Mouse (Mus musculus) myocyte (in vitro differentiated cells): ENCODE measurements at regions not wholly inside any gene's neighbourhood (a gene's known extent, or its start where the extent isn't known, plus 50 kb on each side); places are given as distances from the start of the nearest gene placed in this dataset.

ENCODE experiments used
- H3K27me3 ChIP-seq: one replicate; pipeline ENCODE4 v1.6.1; 2011; ENCODE audit not compliant: control insufficient read depth, insufficient read depth, insufficient read length
- H3K36me3 ChIP-seq: one replicate; pipeline ENCODE4 v1.6.1; 2011; ENCODE audit not compliant: control insufficient read depth, insufficient read depth
- H3K4me2 ChIP-seq: one replicate; pipeline ENCODE4 v1.6.1; 2011; ENCODE audit warnings: low read depth, control low read depth
- H3K4me3 ChIP-seq: one replicate; pipeline ENCODE4 v1.5.1; 2011; ENCODE audit warnings: mild to moderate bottlenecking, control low read depth, moderate library complexity
- H3K79me2 ChIP-seq: one replicate; pipeline ENCODE4 v1.6.1; 2011; ENCODE audit not compliant: control insufficient read depth, insufficient read depth
- H3ac ChIP-seq: one replicate; pipeline ENCODE4 v1.6.1; 2011; ENCODE audit not compliant: control insufficient read depth, insufficient read length
- CEBPB ChIP-seq: IDR thresholded peaks from 2 replicates; pipeline ENCODE4 v1.6.1; 2011; ENCODE audit warnings: mild to moderate bottlenecking, moderate library complexity; ENCODE audit not compliant: poor library complexity, insufficient read depth, severe bottlenecking
- E2F4 ChIP-seq: IDR thresholded peaks from one replicate; pipeline ENCODE4 v1.6.1; 2011; ENCODE audit warnings: mild to moderate bottlenecking, control low read depth, moderate library complexity; ENCODE audit not compliant: insufficient read depth
- MAX ChIP-seq: IDR thresholded peaks from one replicate; pipeline ENCODE4 v1.6.1; 2011; ENCODE audit warnings: low read depth, mild to moderate bottlenecking, control low read depth
- MYOD1 ChIP-seq, 3 experiments: IDR thresholded peaks; one replicate each; pipeline ENCODE4 v1.6.1; 2011; ENCODE audit warnings: control low read depth in 2 of 3, low read depth in 2 of 3, mild to moderate bottlenecking in 2 of 3, moderate library complexity in 1 of 3; ENCODE audit not compliant: insufficient read length in 2 of 3, control insufficient read depth in 1 of 3
- MYOG ChIP-seq, 3 experiments: IDR thresholded peaks; one replicate each; pipeline ENCODE4 v1.6.1; 2011; ENCODE audit warnings: control low read depth in 2 of 3, low read depth in 2 of 3, mild to moderate bottlenecking in 2 of 3; ENCODE audit not compliant: insufficient read length in 2 of 3, control insufficient read depth in 1 of 3, insufficient read depth in 1 of 3
- POLR2A ChIP-seq: IDR thresholded peaks from one replicate; pipeline ENCODE4 v1.6.1; 2011; ENCODE audit warnings: low read depth, mild to moderate bottlenecking, control low read depth, moderate library complexity; ENCODE audit not compliant: insufficient read length
- POLR2AphosphoS2 ChIP-seq: IDR thresholded peaks from one replicate; pipeline ENCODE4 v1.6.1; 2011; ENCODE audit warnings: low read depth, control low read depth; ENCODE audit not compliant: insufficient read length
- REST ChIP-seq: IDR thresholded peaks from one replicate; pipeline ENCODE4 v1.6.1; 2011; ENCODE audit warnings: mild to moderate bottlenecking, control low read depth, moderate library complexity; ENCODE audit not compliant: insufficient read depth, insufficient read length
- SRF ChIP-seq: IDR thresholded peaks from one replicate; pipeline ENCODE4 v1.6.1; 2011; ENCODE audit warnings: low read depth; ENCODE audit not compliant: control insufficient read depth, insufficient read length
- TCF12 ChIP-seq: IDR thresholded peaks from one replicate; pipeline ENCODE4 v1.6.1; 2011; ENCODE audit warnings: mild to moderate bottlenecking, control low read depth; ENCODE audit not compliant: poor library complexity, insufficient read depth, severe bottlenecking
- TCF3 ChIP-seq: IDR thresholded peaks from one replicate; pipeline ENCODE4 v1.6.1; 2011; ENCODE audit warnings: low read depth, control low read depth; ENCODE audit not compliant: insufficient read length
- USF1 ChIP-seq: IDR thresholded peaks from one replicate; pipeline ENCODE4 v1.6.1; 2011; ENCODE audit warnings: low read depth, mild to moderate bottlenecking, control low read depth, moderate library complexity

DNA sequence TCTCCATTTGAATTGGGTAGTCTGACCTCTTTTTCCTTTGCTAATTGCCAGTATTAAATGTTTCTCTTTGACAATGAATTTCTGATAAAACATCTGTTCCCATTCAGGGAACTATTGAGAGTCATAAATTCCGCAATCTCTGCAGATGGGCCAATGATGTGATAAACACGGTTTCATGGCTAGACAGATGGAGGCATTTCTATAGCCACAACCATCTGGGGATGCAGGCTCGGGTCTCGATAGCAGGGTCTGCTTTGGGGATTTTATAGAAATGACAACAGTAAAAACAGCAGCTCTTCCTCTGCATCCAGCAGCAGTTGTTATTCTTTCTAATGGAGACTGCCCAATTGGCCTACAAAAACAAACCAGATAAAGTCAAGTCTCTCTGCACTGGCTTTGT, 82.1 kb upstream of the Ralgapa2 start:
- Histone ChIP-seq H3K4me3 (no peak overlapping the region), H3K79me2 (no peaks in the 10 kb centered on the region), H3ac (no peak overlapping the region), H3K27me3 (no peaks in the 10 kb centered on the region), H3K36me3 (no peaks in the 10 kb centered on the region), H3K4me2 (no peak overlapping the region)
- TF ChIP-seq E2F4 (no peak), TCF3 (no peak), REST (no peak), USF1 (no peak), POLR2A (no peak), POLR2AphosphoS2 (no peak), SRF (no peak), MAX (no peak), MYOD1 (IDR thresholded peaks at IDR 0.05; ENCODE audit: control insufficient read depth in 1 of 3, insufficient read length in 2 of 3, low read depth in 2 of 3) (no peak), TCF12 (no peak), MYOG (IDR thresholded peaks at IDR 0.05; ENCODE audit: control insufficient read depth in 1 of 3, insufficient read depth in 1 of 3, insufficient read length in 2 of 3, low read depth in 2 of 3) (no peak)

DNA sequence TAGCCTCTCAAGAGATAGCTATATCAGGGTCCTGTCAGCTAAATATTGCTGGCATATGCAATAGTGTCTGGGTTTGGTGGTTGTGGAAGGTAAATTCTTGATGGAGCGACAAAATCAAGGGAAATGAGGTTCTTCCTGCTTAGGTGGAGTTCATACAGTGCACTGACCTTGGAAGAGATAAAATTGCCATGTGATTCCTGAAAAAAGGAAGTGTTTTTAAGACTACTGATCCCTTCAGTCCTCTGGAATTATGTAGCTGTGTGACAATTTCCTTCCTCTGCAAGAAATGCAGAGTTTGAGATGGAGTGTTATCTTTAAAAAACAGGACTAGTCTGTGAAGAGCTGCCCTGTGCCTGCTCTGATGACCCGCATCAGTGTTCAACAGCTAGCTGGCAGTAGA, 83.5 kb upstream of the Ralgapa2 start:
- H3ac ChIP-seq = no peak overlapping the region
- no peak overlapping the region for H3K4me3 ChIP-seq
- no peak overlapping the region for H3K4me2 ChIP-seq
- no peaks in the 10 kb centered on the region for H3K79me2 ChIP-seq
- H3K27me3 ChIP-seq = no peaks in the 10 kb centered on the region
- no peaks in the 10 kb centered on the region for H3K36me3 ChIP-seq
- TF ChIP-seq USF1 (no peak), CEBPB (no peak), MYOG (IDR thresholded peaks at IDR 0.05; ENCODE audit: control insufficient read depth in 1 of 3, insufficient read depth in 1 of 3, insufficient read length in 2 of 3, low read depth in 2 of 3) (no peak), REST (no peak), E2F4 (no peak), MAX (no peak), TCF3 (no peak), MYOD1 (IDR thresholded peaks at IDR 0.05; ENCODE audit: control insufficient read depth in 1 of 3, insufficient read length in 2 of 3, low read depth in 2 of 3) (no peak), TCF12 (no peak), SRF (no peak), POLR2A (no peak), POLR2AphosphoS2 (no peak)

DNA sequence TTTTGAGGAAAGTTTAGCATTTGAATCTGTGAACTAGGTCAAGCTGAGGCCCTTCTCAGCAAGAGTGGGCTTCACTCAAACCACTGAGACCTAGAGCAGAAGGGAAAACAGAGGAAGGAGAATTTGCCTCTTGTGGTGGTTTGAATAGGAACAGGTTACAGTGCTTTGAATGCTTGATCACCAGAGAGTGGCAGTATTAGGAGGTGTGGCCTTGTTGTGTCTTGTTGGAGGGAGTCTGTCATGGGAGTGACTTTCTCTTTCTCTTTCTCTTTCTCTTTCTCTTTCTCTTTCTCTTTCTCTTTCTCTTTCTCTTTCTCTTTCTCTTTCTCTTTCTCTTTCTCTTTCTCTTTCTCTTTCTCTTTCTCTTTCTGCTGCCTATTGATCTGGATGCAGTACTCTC, 94.0 kb upstream of the Ralgapa2 start:
- Histone ChIP-seq H3ac (no peak overlapping the region), H3K4me3 (no peak overlapping the region), H3K4me2 (no peak overlapping the region), H3K27me3 (no peaks in the 10 kb centered on the region), H3K36me3 (no peaks in the 10 kb centered on the region), H3K79me2 (no peaks in the 10 kb centered on the region)
- TF ChIP-seq TCF3 (no peak), MYOG (IDR thresholded peaks at IDR 0.05; ENCODE audit: control insufficient read depth in 1 of 3, insufficient read depth in 1 of 3, insufficient read length in 2 of 3, low read depth in 2 of 3) (no peak), SRF (no peak), REST (no peak), MAX (no peak), E2F4 (no peak), MYOD1 (IDR thresholded peaks at IDR 0.05; ENCODE audit: control insufficient read depth in 1 of 3, insufficient read length in 2 of 3, low read depth in 2 of 3) (no peak), POLR2AphosphoS2 (no peak), CEBPB (no peak), TCF12 (no peak), POLR2A (no peak), USF1 (no peak)

DNA sequence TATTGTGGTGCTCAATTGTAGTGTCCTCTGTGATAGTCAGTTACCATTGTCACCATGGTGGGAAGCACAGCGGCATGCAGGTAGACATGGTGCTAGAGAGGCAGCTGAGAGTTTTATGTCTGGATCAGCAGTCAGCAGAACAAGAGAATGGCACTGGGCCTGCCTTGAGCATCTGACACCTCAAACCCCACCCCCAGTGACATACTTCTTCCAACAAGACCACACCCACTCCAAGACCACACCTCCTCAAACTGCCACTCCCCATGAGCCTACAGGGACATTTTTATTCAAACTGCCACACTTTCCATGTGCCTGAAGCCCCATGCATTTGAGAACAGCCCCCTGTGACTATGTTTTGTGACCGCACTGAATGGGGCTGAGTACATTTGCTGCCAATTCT, 98.8 kb upstream of the Ralgapa2 start:
- Histone ChIP-seq H3K36me3 (no peaks in the 10 kb centered on the region), H3K27me3 (no peaks in the 10 kb centered on the region), H3K79me2 (no peaks in the 10 kb centered on the region), H3K4me2 (no peak overlapping the region), H3ac (no peak overlapping the region), H3K4me3 (no peak overlapping the region)
- TF ChIP-seq TCF12 (no peak), POLR2A (no peak), CEBPB (no peak), REST (no peak), E2F4 (no peak), MAX (no peak), SRF (no peak), USF1 (no peak), TCF3 (no peak), POLR2AphosphoS2 (no peak), MYOG (IDR thresholded peaks at IDR 0.05; ENCODE audit: control insufficient read depth in 1 of 3, insufficient read depth in 1 of 3, insufficient read length in 2 of 3, low read depth in 2 of 3) (no peak)
